Mouse (Mus musculus) layer of hippocampus, postnatal 14 days (tissue): ENCODE data around the gene Paqr9. TPM values are rescaled to one million over a fixed set of nuclear protein-coding genes. Genes with fewer than 3 reads are reported as not detected.

ENCODE experiments used
- DNase-seq, 2 experiments: peaks; one replicate each; pipeline ENCODE4 v3.0.0; 2021 to 2022; ENCODE audit warnings: low spot score in 2 of 2, mixed read lengths in 1 of 2
- total RNA-seq, 2 experiments: library from RNA; stranded (reverse); gene quantifications; 2 replicates each; pipeline ENCODE4 v1.2.3; 2021

The Paqr9 gene
- total RNA-seq, 2 experiments from 2014 or later = 48.2 to 48.6 TPM

DNA sequence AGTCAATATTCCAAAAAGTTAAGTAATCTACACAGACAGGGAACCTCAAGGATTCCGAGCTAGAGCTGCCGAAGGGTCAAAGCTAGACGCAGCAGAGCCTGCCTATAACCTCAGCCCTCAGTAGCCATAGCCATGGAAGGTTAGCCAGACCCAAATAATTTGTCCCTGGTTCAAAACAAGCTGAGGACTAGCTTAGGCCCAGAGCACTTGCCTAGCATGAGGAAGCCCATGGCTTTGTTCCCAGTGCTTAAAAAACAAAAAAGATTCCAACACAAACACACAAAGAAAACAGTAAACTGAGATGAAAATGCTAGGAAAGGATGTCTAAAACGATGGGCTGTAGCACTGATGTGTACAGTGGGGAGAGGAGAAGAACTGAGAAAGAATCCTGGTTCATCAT, 14.7 kb downstream of the Paqr9 start:
- no peak for DNase-seq

DNA sequence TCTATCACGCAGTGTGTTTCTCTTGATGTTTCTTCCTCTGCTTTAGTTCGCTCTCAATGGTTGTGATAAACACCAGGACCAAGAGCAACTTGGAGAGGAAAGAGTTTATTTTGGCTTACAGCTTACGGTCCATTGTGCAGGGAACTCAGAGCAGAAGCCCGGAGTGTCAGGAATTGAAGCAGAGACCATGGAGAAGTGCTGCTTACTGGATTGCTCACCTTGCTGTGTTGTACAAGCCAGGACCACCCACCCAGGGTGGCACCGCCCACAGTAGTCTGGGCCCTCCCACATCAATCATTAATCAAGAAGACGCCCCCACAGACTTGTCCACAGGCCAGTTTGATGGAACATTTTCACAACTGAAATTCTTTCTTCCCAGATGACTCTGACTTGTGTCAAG, 18.0 kb downstream of the Paqr9 start:
- no peak for DNase-seq

DNA sequence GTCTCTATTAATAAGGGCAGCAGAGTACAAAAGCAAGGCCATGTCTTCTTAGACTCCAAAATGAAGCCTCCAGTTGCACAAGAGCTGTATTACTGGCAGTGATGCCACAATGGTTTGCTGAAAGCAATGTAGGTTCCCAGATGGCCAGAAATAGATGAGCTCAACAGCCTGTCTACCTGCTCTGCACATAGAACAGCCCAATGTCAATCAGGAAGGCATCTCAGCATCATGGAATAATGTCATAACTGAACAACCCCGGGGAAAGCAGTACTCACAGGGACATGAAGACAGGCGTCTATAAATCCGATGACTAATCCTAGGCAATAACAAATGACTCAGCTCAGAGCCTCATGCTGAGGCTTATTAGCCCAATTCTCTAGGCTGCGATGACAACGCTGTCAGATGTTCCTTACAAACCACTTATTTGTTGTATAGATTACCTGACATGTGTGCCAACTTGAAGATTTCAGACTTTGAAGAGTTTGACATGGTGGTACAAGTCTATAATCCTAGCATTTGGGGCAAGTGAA, 19.0 kb downstream of the Paqr9 start:
- DNase-seq = no peak

DNA sequence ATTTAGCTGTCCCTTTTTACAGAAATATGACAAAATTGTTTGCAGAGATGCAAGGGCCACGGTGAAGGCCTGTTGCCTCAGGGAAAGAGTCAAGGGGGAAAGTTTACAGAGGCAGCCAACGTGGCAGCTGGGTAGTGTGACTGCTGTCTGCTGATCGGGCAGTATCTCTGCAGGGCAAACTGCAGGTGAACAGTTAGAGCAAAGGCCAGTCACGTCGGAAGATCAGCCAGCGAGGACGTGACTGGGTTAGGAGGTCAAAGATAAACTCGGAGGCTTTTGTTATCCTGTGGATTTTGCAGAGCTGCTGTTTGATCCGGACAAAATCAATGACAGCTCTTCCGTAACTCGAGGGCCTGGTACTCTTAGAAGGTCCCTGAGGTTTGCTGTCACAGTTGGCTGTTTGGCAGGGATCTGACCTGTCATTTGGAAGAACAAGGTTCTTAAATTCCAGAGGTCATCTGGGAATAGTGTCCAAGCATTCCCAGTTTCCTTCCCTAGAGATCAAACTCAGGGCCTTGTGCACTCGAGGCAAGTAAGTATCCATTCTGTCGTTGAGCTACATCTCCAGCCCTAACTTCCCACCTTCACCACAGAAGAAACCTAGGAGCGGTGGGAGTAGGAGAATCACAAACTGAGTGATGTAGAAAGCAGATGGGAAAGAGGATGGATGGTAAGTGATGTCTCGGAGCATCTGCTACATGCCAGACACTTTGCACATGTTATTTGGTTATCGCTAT, 21.7 kb downstream of the Paqr9 start:
- no peak for DNase-seq

DNA sequence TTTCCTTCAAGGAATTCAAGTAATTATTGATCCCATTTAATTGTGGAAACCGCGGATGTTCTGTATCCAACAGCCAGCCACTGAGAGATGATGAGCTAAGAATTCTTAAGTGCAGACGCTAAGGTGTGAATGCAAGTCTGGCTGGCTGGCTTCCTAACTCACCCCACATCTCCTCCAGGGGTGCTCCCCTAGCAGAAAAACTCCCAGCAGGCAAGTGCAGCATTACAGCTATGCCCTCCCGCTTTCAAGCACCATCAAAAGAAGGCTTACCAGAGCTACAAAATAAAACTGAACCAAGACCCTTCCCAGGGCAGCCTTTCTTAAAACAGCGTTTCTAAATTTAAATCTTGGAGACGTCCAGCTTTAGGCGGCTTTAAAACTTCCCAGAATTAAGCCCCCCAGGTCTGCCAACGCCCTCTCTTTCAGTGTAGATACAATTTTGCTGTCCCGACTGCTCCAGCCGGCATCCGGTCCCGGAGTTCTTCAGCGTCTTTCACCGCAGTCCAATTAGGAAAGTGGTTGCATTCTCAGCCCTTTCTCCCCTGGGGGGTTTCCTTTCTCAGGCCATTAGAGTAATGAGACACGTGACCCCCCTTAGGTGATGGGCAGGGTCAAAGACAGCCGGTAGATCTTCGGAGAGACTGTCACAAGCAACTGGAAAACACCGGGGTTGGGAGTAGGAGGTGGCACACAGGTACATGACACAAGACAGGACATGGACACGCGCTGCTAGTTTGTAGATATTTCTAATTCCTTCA, 22.5 kb downstream of the Paqr9 start:
- DNase-seq = no peak

DNA sequence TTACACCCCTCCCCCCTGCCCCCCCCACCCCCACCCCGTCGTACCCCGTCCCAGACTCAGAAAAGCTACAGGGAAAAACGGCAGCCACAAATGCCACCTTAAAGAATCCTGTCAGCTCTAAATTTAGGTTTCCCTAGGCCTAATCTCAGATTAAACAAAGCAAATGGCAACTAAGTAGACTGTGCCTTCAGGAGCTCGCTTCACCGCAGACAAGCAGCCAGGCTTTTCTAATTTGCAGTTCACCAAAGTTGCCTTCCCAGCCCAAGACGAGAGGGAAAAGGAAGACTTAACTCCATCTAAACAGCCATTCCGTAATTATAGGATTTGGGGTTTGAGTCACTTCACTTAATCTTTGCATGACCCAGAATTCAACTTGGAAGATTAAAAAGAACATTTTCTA, 23.1 kb downstream of the Paqr9 start:
- DNase-seq = no peak

DNA sequence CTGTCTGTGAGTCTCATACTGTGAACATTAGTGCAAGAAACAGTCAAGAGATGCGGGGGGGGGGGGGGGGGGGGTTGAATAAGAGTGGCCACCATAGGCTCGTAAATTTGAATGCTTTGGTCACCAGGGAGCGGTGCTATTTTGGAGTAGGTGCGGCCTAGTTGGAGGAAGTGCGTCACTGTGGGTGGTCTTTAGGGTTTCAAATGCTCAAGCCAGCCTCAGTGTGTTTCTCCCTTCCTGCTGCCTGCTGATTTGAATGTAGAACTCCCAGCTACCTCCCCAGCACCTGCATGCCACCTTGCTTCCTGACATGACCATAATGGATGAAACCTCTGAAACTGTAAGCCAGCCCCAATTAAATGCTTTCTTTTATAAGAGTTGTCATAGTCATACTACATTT, 26.6 kb downstream of the Paqr9 start:
- no peak for DNase-seq

DNA sequence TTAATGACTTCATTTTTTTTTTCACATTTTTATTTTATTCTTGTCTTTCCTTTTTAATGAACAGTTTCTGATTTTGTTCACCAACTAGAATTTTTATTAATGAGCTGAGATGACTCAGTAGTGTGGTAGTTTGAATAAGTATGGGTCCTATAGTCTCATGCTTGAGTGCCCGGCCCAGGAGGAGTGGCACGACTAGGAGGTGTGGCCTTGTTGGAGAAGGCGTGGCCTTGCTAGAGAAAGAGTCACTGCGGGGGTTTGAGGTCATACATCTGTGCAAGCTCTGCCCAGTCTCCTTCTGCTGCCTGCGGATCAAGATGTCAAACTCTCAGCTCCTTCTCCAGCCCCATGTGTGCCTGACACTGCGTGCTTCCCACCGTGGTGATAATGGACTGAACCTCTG, 28.6 kb downstream of the Paqr9 start:
- DNase-seq = no peak

DNA sequence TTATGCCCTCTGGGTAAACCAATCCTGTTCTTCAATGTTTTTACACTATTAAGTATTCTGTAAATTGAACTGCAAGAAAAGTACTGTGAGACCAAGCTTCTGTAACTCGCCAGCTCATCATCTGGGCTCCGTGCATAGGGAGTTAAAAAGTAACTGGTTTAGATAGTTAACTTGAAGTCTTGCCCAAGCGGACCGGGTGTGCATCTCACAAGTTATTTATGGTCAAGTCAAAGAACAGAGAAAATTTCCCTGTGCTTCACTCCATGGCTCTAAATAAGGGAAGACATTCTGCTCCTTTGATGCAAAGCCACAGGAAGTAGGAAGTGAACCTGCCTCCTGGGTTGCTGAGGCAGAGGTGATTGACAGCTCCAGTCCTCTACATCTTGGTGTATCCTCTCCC, 34.8 kb downstream of the Paqr9 start:
- DNase-seq = no peak

DNA sequence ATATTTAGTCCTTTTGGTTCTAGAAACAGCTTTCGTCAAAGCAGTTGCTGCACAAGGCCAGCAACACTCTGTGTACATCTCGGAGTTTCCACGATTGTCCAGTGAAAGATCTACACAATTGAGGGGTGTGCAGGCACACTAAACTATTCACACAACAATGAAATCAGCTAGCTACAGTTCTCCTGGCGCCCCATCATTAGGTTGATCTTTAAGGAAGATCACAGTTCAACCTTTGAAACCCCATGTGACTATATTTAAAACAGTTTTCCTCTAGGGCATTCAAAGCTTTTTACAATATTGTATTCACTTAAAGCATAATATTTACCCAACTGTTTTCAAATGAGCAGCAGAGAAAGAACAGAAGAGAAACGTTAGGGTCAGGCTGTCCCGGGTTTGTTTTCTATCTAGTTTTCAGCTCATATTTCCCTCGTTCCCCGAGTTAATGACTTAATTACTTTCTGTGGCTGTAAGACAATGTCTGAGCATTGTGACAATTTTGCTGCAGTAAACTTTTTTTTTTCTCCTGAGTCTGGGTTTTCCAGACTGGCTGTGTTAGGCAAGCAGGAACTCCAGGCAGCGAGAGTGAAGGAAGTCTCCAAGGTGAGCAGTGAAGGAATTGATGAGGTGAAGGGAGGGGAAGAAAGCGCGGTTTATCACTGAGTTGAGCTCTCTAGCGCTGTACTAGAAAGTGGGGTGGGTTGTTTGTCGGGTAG, 38.2 kb downstream of the Paqr9 start:
- DNase-seq = no peak

DNA sequence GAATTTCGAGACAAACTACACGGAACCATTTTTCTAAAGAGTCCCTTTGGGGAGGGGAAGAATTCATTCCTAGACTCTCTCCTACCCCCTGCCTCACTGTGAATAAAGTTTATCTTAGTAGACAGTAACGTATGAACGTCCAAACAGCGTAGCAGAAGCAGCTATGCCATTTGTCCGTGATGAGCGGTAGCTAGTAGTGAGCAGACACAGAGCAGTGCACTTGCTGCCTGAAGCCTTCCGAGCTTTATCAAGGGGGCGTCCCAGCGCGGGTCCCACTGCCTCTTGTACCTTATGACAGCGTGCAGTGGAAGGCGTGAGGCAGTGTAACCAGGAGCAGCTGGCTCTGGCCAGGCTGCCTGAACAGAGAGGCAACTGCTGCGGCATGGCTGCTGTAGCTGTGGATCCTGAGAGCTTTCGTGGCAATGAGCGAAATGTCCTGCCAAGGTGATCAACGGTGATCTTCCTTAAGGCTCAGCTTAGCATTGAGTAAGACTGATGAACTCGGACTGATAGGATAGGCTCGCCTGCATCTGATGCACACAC, 38.8 kb downstream of the Paqr9 start:
- DNase-seq = no peak

DNA sequence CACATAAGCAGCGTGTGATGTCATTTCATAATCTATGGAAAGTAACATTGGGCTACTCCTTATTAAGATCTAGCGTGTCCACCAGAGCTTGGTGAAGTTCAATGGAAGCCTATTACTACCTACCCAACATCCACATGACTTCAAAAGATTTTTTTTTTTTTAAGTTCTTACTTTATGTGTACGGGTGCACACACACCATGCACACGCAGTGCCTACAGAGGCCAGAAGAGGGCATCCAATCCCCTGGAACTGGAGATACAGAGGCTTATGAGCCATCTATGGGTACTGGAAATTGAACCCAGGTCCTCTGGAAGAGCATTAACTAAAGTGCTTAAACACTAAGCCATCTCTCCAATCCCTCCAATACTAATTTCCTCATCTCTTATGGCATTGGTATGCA, 39.9 kb downstream of the Paqr9 start:
- DNase-seq = no peak

DNA sequence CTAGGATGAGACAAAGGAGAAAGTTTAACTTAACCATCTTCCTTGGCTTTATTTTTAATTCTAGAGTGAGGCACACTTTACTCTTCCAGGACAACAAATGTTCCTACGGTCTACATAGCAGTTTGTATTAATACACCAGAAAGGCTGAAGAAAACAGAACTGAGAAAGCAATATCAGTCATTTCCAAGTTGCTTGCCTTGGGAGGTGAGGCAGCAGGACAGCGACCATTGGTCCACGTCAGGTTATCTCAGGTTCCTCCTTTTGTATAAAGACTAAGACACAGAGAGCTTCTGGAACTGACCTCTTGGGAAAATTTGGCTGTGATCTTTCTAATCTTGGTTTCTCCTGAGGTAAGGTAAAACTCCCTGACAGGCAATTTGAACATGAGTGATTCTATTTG, 43.4 kb downstream of the Paqr9 start:
- DNase-seq = no peak

DNA sequence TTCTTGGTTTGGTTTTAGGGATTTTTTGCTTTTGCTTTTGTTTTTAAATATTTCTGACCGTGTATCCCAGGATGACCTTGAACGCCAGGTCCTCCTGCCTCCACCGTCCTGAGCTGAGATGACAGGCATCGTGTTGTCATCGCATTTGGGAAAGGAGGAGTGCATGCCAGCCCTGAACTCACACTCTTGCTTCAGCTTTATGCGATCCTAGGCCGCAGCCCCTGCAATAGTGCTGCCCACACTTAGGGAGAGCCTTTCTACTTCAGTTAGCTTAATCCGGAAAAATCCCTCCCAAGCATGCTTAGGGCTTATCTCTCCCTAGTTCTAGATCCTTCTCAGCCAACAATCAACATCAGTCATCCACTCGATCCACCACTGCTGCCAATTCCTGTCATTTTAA, 43.9 kb downstream of the Paqr9 start:
- no peak for DNase-seq

DNA sequence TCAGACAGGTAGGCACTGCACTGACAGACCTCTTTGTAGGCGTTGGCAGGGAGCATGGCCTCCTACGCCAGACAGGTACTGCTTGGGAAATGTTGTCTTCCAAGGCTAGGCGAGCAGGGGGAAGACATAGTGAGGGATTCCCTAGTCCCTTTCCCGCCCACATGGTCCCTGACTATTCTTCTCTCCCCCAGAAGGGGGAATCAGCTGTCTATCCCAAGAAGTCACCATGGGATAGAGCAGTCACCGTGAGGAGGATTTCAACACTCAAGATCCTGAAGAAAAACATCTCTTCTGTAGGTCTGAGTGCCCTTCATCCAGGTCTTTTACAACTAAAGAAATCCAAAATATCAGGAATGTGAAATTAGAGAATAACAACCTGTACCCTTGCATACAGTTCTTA, 47.7 kb downstream of the Paqr9 start:
- DNase-seq = no peak

DNA sequence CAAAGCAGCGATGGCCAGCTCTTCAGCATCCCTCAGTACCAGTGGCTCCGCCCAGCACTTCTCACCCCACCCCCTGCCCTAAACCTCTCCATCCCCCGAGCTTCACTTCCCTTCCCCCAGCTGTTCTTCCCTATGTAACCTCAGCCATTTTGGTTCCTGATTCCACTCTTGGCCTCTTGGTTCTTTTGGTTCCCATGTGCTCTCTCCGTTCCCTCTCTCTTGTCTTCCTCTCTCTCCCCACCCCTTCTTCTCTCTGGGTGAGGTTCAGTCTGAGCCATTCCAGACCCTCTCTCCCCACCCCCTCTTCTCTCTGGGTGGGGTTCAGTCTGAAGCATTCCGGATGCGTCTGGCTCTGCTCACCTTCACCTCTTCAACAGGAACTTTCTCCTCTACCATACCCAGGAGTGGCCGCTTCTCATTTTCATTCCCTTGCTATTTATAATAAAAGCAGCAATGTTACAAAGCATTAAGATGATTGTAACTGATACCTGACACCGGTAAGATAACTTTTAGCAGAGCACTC, 52.9 kb downstream of the Paqr9 start:
- DNase-seq = no peak

DNA sequence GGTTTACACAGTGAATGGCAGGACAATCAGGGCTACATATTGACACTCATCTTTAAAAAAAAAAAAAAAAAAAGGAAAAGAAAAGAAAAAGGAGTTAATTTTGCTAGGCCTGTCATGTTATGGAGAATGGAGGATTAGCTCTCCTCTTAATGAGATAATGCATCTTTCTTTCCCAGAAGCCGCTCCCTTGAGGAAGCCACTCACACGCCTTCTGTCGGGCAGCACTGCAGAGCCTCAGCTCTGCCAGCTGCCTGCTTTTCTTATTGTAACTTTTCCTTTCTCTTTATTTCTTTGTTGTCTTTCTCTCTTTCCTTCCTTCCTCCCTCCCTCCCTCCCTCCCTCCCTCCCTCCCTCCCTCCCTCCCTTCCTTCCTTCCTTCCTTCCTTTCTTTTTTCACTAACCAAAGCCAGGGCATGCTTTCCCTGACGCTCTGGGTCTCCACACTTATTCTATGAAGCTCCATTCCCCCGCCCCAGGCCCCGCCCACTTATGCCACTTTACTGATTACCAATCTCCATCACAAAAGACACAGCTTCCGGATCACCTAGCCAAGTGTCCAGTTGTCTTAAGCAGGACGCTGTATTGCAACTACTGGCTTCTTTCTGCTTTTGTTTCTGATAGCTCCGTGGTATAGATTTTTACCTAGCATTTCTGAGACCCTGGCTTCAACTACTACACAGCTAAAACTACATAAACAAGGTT, 54.1 kb downstream of the Paqr9 start:
- DNase-seq = no peak

DNA sequence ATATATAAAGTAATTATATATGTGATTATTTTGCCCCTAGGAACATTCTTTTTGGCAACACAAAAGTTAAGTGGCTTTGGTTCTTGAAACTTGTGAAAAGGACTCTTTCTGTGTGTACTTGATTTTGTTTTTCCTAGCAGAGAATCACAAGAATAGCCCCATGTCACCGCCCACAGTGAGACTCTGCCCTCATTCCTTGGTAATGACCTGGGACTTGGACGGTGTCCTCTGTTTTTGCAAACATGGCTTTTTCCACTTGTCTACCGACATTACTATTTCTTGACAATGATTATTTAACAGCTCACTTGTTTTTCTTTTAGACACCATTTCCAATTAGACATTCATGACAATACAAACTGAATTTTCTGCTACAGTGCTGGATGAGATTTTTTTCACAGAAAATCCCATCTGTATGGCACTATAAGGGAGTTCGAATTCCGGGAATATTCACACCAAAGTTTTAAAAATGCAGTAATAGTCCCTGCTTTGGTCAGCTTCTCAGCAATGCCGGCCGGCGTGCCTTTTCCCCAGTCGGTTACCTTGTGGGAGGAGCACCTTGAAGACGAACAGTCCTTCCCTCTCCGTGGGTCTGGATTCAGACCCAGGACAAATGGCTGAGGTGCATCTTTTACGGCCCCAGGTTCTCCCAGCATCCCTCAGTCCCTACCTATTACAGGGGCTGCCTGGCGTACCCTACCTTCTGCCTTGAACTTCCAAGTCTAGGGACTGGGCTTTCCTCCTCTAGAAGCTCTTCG, 55.6 kb downstream of the Paqr9 start:
- no peak for DNase-seq

DNA sequence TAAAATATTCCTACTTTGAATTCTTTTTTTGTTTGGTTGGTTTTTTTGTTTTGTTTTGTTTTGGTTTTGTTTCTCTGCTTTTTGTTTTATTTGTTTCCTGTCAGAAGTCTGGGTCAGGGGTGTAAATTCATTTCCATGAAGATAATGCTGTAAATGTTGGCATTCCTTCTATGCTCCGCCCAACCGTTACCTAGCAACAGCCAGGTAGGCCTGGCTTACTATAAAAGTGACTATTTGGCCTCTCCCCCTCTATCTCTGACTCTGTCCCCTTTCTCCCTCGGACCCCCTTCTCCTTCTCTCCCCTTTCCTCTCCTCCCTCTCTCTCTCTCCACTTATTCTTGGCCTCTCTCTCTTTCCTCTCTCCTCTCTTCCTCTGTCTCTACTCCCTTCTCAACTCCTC, 56.5 kb downstream of the Paqr9 start:
- no peak for DNase-seq
